Mouse (Mus musculus) heart, embryonic 10.5 days (tissue): ENCODE data around the gene Dyrk1a. TPM values are rescaled to one million over a fixed set of nuclear protein-coding genes. Genes with fewer than 3 reads are reported as not detected.
"Not testable (repeated sequence)": the region's sequence is repeated elsewhere in the genome, so short reads cannot be mapped to it uniquely, and the experiment has no call there.

Experiments used
- DNase-seq: peaks from one replicate; pipeline ENCODE4 v3.0.0-alpha.2; 2017; ENCODE audit warnings: low spot score
- H3K27ac ChIP-seq: fragments of 300-500 bp; sonication (generic); 2 replicates; pipeline ENCODE4 v1.5.1; 2016; ENCODE audit warnings: mild to moderate bottlenecking
- H3K27me3 ChIP-seq: fragments of 300-500 bp; sonication (generic); 2 replicates; pipeline ENCODE4 v1.6.1; 2016; ENCODE audit warnings: mild to moderate bottlenecking; ENCODE audit not compliant: poor library complexity, insufficient read depth, severe bottlenecking
- H3K36me3 ChIP-seq: fragments of 300-500 bp; sonication (generic); 2 replicates; pipeline ENCODE4 v1.6.1; 2016; ENCODE audit warnings: mild to moderate bottlenecking, moderate library complexity
- H3K4me1 ChIP-seq: fragments of 300-500 bp; sonication (generic); 2 replicates; pipeline ENCODE4 v1.6.1; 2016; ENCODE audit warnings: mild to moderate bottlenecking
- H3K4me3 ChIP-seq: fragments of 300-500 bp; sonication (generic); 2 replicates; pipeline ENCODE4 v1.5.1; 2016; ENCODE audit warnings: mild to moderate bottlenecking, moderate library complexity
- H3K9me3 ChIP-seq: fragments of 300-500 bp; sonication (generic); 2 replicates; pipeline ENCODE4 v1.6.1; 2016; ENCODE audit warnings: mild to moderate bottlenecking, moderate library complexity
- WGBS: fragments of 180-500 bp; shearing (Covaris S2); methylation state at CpG from one replicate; pipeline ENCODE4 v1.1.7; 2016; 5-methylcytosine and 5-hydroxymethylcytosine counted together
- polyA plus RNA-seq: library from polyadenylated mRNA; unstranded; fragments of >200 nt; fragmentation: Nextera tagmentation; extraction: Ambion mirVana; gene quantifications from 2 replicates; pipeline ENCODE4 v1.2.1, GENCODE M21; 2016

Dyrk1a gene
- polyA plus RNA-seq, 1 experiment from 2014 or later = 8.1 TPM

GRCm38 (mm10) chr16:94681760-94682159, 112.0 kb downstream of the Dyrk1a start:
- peaks cover 57% of the 10 kb centered on the region for H3K36me3 ChIP-seq
- no peak for DNase-seq
- 90% methylated on average over 4 of the region's 4 CpGs for WGBS

GRCm38 (mm10) chr16:94683960-94684359, 114.2 kb downstream of the Dyrk1a start:
- H3K36me3 ChIP-seq = peaks cover 65% of the 10 kb centered on the region
- peaks cover 9% of the 10 kb centered on the region for H3K4me1 ChIP-seq

More at GRCm38 (mm10) chr16:94681760-94682159, 112.0 kb downstream of the Dyrk1a start:
- no peak overlapping the region for H3K27ac ChIP-seq
- no peaks in the 10 kb centered on the region for H3K27me3 ChIP-seq
- peaks cover 9% of the 10 kb centered on the region for H3K4me1 ChIP-seq
- no peak overlapping the region for H3K4me3 ChIP-seq
- no peaks in the 10 kb centered on the region for H3K9me3 ChIP-seq

GRCm38 (mm10) chr16:94693687-94694305, 124.0 kb downstream of the Dyrk1a start:
- WGBS = 85% methylated on average over 4 of the region's 4 CpGs
- Histone ChIP-seq H3K4me1 (peaks cover 6% of the 10 kb centered on the region; the same call in 1 of the 2 replicates), H3K36me3 (peaks cover 68% of the 10 kb centered on the region), H3K9me3 (no peaks in the 10 kb centered on the region), H3K4me3 (no peak overlapping the region), H3K27ac (no peak overlapping the region), H3K27me3 (no peaks in the 10 kb centered on the region)
- no peak for DNase-seq

More at GRCm38 (mm10) chr16:94683960-94684359, 114.2 kb downstream of the Dyrk1a start:
- Histone ChIP-seq H3K27ac (no peak overlapping the region), H3K27me3 (no peaks in the 10 kb centered on the region), H3K4me3 (no peak overlapping the region), H3K9me3 (no peaks in the 10 kb centered on the region)
- DNase-seq = no peak
- WGBS = 86% methylated on average over 4 of the region's 4 CpGs

GRCm38 (mm10) chr16:94697553-94697952, 127.7 kb downstream of the Dyrk1a start:
- DNase-seq = peak; percentile 75
- Histone ChIP-seq H3K27ac (no peak overlapping the region), H3K36me3 (peaks cover 32% of the 10 kb centered on the region), H3K27me3 (no peaks in the 10 kb centered on the region), H3K4me1 (peaks cover 6% of the 10 kb centered on the region; the same call in 1 of the 2 replicates), H3K9me3 (no peaks in the 10 kb centered on the region), H3K4me3 (no peak overlapping the region)
- WGBS = 79% methylated on average over 5 of the region's 5 CpGs

GRCm38 (mm10) chr16:94698234-94698633, 128.4 kb downstream of the Dyrk1a start:
- H3K27ac ChIP-seq, H3K4me1 ChIP-seq, H3K9me3 ChIP-seq, DNase-seq, H3K27me3 ChIP-seq, H3K4me3 ChIP-seq: not testable (repeated sequence)
- 83% methylated on average over 1 of the region's 1 CpGs for WGBS
- H3K36me3 ChIP-seq = peaks cover 25% of the 10 kb centered on the region

- DNase-seq = no peak
- H3K27me3 ChIP-seq = no peaks in the 10 kb centered on the region
- no peak overlapping the region; the same call in 1 of the 2 replicates for H3K27ac ChIP-seq
- peaks cover 6% of the 10 kb centered on the region; the same call in 1 of the 2 replicates for H3K4me1 ChIP-seq
- no peak overlapping the region for H3K4me3 ChIP-seq
- 77% methylated on average over 4 of the region's 4 CpGs for WGBS
- H3K9me3 ChIP-seq = no peaks in the 10 kb centered on the region
- peaks cover 3% of the 10 kb centered on the region; the same call in 1 of the 2 replicates for H3K36me3 ChIP-seq
Observed at GRCm38 (mm10) chr16:94701141-94701540, 131.3 kb downstream of the Dyrk1a start.

GRCm38 (mm10) chr16:94701971-94702370, 132.2 kb downstream of the Dyrk1a start:
- no peaks in the 10 kb centered on the region for H3K9me3 ChIP-seq
- no peaks in the 10 kb centered on the region for H3K27me3 ChIP-seq
- H3K36me3 ChIP-seq = no peaks in the 10 kb centered on the region
- DNase-seq = no peak
- no peak overlapping the region for H3K27ac ChIP-seq
- no peak overlapping the region for H3K4me3 ChIP-seq
- WGBS = 89% methylated on average over 4 of the region's 4 CpGs
- H3K4me1 ChIP-seq = peaks cover 6% of the 10 kb centered on the region; the same call in 1 of the 2 replicates

- Histone ChIP-seq H3K4me1 (peaks cover 14% of the 10 kb centered on the region), H3K9me3 (peaks cover 3% of the 10 kb centered on the region; the same call in 1 of the 2 replicates), H3K36me3 (peaks cover 3% of the 10 kb centered on the region; the same call in 1 of the 2 replicates), H3K4me3 (peak overlapping the region; percentile 51), H3K27me3 (no peaks in the 10 kb centered on the region), H3K27ac (peak overlapping the region; percentile 70)
- DNase-seq = no peak
- WGBS = 11% methylated on average over 25 of the region's 25 CpGs
Observed at GRCm38 (mm10) chr16:94713480-94714094, 143.8 kb downstream of the Dyrk1a start.

GRCm38 (mm10) chr16:94714483-94714882, 144.7 kb downstream of the Dyrk1a start:
- no peaks in the 10 kb centered on the region for H3K27me3 ChIP-seq
- H3K4me3 ChIP-seq = no peak overlapping the region
- no peak for DNase-seq
- peaks cover 23% of the 10 kb centered on the region for H3K4me1 ChIP-seq
- H3K9me3 ChIP-seq = peaks cover 3% of the 10 kb centered on the region; the same call in 1 of the 2 replicates
- WGBS = 59% methylated on average over 14 of the region's 14 CpGs
- H3K27ac ChIP-seq = no peak overlapping the region
- H3K36me3 ChIP-seq = peaks cover 3% of the 10 kb centered on the region; the same call in 1 of the 2 replicates

GRCm38 (mm10) chr16:94717051-94717450, 147.2 kb downstream of the Dyrk1a start:
- Histone ChIP-seq H3K4me3 (no peak overlapping the region), H3K27ac (no peak overlapping the region), H3K9me3 (peaks cover 3% of the 10 kb centered on the region; the same call in 1 of the 2 replicates), H3K36me3 (peaks cover 3% of the 10 kb centered on the region; the same call in 1 of the 2 replicates), H3K4me1 (peaks cover 41% of the 10 kb centered on the region), H3K27me3 (no peaks in the 10 kb centered on the region)
- 87% methylated on average over 11 of the region's 11 CpGs for WGBS
- no peak for DNase-seq

GRCm38 (mm10) chr16:94718919-94719318, 149.1 kb downstream of the Dyrk1a start:
- peaks cover 3% of the 10 kb centered on the region; the same call in 1 of the 2 replicates for H3K36me3 ChIP-seq
- H3K27ac ChIP-seq = peak overlapping the region; percentile 92
- 44% methylated on average over 4 of the region's 4 CpGs for WGBS

GRCm38 (mm10) chr16:94719488-94719887, 149.7 kb downstream of the Dyrk1a start:
- H3K4me1 ChIP-seq = peaks cover 40% of the 10 kb centered on the region
- H3K4me3 ChIP-seq = no peak overlapping the region
- H3K27ac ChIP-seq = peak overlapping the region; percentile 92
- H3K27me3 ChIP-seq = no peaks in the 10 kb centered on the region
- WGBS = 62% methylated on average over 4 of the region's 4 CpGs
- H3K9me3 ChIP-seq = peaks cover 3% of the 10 kb centered on the region; the same call in 1 of the 2 replicates
- H3K36me3 ChIP-seq = peaks cover 3% of the 10 kb centered on the region; the same call in 1 of the 2 replicates
- no peak for DNase-seq

More at GRCm38 (mm10) chr16:94718919-94719318, 149.1 kb downstream of the Dyrk1a start:
- no peaks in the 10 kb centered on the region for H3K27me3 ChIP-seq
- no peak overlapping the region; the same call in 1 of the 2 replicates for H3K4me3 ChIP-seq
- DNase-seq = no peak
- H3K4me1 ChIP-seq = peaks cover 39% of the 10 kb centered on the region
- H3K9me3 ChIP-seq = peaks cover 3% of the 10 kb centered on the region; the same call in 1 of the 2 replicates
